Mouse (Mus musculus): ENCODE measurements around the gene Ncf4. TPM values are rescaled to one million over a fixed set of nuclear protein-coding genes. Genes with fewer than 3 reads are reported as not detected.
"Not testable (repeated sequence)": the region's sequence is repeated elsewhere in the genome, so short reads cannot be mapped to it uniquely, and the experiment has no call there.

Ncf4 gene
- polyA plus RNA-seq, 1 experiment from 2014 or later = 0.69 TPM

DNA sequence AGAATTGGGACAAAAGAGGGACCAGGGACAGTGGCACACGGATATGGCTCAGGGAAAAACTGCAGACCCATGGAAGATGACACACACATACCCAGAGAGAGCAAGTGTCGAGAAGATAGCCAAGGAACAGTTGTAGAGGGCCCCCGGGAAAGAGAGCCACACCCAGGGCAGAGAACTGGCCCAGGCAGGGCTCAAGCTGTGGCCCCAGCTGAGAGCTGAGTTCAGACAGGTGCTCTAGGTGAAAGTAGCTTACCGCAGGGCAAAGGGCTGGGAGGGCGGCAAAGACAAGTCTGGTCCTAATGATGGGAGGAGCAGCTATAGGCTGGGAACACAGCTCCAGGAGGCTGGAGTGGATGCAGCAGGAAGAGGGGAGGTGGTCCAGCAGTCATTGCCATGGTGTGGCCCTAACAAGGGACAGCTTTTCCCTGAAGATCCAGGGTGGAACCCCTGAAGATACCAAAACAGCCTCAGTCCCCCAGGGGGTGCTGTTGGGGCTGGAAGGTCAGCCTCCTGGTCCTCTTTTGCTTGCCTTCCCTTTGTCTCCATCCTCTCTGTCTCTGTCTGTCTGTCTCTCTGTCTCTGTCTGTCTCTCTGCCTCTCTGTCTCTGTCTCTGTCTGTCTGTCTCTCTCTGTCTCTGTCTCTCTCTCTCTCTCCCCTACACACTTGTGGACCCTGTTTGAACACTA lies 9.6 kb upstream of the Ncf4 start:
- Histone ChIP-seq H3K4me1 (replicated peaks) (peaks cover 12% of the 10 kb centered on the region), H3K27ac (replicated peaks) (no peak overlapping the region), H3K36me3 (no peaks in the 10 kb centered on the region), H3K9me3 (no peaks in the 10 kb centered on the region), H3K9ac (no peak overlapping the region), H3K4me2 (no peak overlapping the region), H3K4me3 (no peak overlapping the region), H3K27me3 (no peaks in the 10 kb centered on the region)
- 83% methylated on average over 5 of the region's 5 CpGs for WGBS
- ATAC-seq (ENCODE audit: low FRiP score, low read depth) = no peak

DNA sequence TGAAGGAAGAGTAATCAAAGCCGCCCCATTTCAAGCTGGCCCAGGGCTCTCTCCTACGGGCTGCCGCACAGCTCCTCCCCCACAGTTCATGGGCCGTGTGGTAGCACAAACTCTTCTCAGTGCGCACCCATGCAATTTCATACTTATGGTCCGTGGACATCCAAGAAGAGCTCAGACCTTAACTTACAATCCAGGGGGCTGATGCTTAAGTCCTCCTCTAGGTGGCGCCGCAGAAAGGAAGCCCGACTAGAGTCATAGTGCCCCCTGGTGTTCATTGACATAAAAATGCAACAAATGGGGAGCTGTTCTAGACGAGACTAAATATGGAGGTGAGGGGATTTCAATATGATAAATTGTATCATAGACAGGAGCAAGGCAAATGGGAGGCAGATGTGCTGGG lies 5.1 kb upstream of the Ncf4 start:
- no peaks in the 10 kb centered on the region for H3K9me3 ChIP-seq
- no peak overlapping the region for H3K9ac ChIP-seq
- no peak overlapping the region for H3K4me2 ChIP-seq
- H3K27me3 ChIP-seq = no peaks in the 10 kb centered on the region
- WGBS = 26% methylated on average over 10 of the region's 10 CpGs
- H3K4me3 ChIP-seq = no peak overlapping the region
- no peaks in the 10 kb centered on the region for H3K4me1 ChIP-seq (replicated peaks)
- no peak overlapping the region for H3K27ac ChIP-seq (replicated peaks)
- ATAC-seq (ENCODE audit: low FRiP score, low read depth) = no peak
- H3K36me3 ChIP-seq = no peaks in the 10 kb centered on the region

DNA sequence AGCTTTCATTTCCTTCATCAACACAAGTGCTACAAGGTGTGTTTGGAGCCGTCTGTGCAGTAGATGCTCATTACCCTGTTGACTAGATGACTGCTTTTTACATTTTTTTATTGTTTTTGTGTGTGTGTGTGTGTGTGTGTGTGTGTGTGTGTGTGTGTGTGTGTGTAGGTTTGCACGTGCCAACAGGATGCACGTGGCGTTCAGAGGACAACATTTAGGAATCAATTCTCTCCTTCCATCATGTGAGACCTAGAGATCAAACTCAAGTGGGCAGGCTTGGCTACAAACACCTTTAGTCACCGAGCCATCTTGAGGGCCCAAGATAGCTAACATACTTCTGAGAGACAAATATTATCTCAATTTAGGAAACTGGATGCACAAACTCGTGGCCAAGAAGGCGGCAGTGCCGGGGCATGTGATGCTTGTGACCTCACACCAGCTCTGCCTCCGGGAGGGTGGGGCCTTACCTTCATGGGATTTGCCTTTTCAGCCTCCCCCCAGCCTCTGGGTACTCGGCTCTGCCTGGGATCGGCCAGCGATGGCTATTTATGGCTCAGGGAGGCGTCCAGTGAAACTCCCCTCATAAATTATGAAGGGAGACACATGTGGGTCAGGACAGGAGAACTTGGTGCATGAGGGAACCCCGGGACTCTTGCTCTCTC lies 4.5 kb upstream of the Ncf4 start:
- 76% methylated on average over 14 of the region's 14 CpGs for WGBS

DNA sequence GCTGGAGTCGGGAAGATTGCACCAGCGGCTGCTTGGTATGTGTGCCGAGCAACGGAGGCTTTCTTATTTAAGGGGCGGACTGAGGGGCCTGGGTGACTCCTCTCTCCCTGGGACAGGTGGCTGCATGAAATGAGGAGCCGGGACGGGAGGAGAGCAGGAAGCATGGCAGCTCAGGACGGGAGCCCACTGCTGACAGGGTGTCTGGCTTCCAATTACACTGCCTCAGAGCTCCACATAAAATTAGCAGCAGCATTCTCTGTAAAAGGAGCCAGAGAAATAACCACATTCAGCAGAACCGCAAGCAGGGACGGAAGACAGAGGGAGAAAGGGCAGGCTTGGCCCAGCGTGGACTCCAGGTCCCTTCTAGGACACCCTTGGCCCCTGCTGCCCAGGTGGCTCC lies 3.3 kb upstream of the Ncf4 start:
- Histone ChIP-seq H3K4me1 (replicated peaks) (no peaks in the 10 kb centered on the region), H3K27ac (replicated peaks) (no peak overlapping the region), H3K4me3 (no peak overlapping the region), H3K9me3 (no peaks in the 10 kb centered on the region), H3K4me2 (no peak overlapping the region), H3K9ac (no peak overlapping the region), H3K36me3 (no peaks in the 10 kb centered on the region), H3K27me3 (no peaks in the 10 kb centered on the region)
- no peak for ATAC-seq (ENCODE audit: low FRiP score, low read depth)
- 62% methylated on average over 11 of the region's 11 CpGs for WGBS

More for the DNA sequence above, 4.5 kb upstream of the Ncf4 start:
- Histone ChIP-seq H3K4me3 (no peak overlapping the region), H3K27me3 (no peaks in the 10 kb centered on the region), H3K4me2 (no peak overlapping the region), H3K9me3 (no peaks in the 10 kb centered on the region), H3K27ac (replicated peaks) (no peak overlapping the region), H3K9ac (no peak overlapping the region), H3K36me3 (no peaks in the 10 kb centered on the region), H3K4me1 (replicated peaks) (no peaks in the 10 kb centered on the region)
- ATAC-seq (ENCODE audit: low FRiP score, low read depth) = no peak

DNA sequence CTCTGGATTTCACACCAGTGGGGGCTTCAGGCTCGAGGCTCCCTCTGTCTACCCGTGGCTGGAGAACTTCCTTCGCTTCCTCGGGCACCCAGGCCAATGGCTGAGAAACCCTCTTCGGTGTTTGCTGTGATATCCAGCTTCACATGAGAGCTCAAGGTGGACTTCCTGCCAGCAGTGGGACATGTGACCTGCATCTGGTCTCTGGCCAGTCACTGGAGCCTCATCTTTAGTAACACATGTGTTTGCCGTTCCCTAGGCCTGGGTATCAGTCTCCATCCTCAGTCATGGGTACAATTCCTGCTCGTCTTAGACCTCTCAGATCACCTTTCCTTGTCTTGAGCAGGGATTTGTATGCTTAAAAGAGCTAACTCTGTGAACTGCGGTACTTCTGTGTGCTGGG lies 1.5 kb upstream of the Ncf4 start:
- 88% methylated on average over 8 of the region's 8 CpGs for WGBS
- Histone ChIP-seq H3K36me3 (no peaks in the 10 kb centered on the region), H3K9ac (no peak overlapping the region), H3K4me2 (no peak overlapping the region), H3K4me3 (no peak overlapping the region), H3K4me1 (replicated peaks) (no peaks in the 10 kb centered on the region), H3K27ac (replicated peaks) (no peak overlapping the region), H3K27me3 (no peaks in the 10 kb centered on the region), H3K9me3 (no peaks in the 10 kb centered on the region)
- ATAC-seq (ENCODE audit: low FRiP score, low read depth) = no peak

DNA sequence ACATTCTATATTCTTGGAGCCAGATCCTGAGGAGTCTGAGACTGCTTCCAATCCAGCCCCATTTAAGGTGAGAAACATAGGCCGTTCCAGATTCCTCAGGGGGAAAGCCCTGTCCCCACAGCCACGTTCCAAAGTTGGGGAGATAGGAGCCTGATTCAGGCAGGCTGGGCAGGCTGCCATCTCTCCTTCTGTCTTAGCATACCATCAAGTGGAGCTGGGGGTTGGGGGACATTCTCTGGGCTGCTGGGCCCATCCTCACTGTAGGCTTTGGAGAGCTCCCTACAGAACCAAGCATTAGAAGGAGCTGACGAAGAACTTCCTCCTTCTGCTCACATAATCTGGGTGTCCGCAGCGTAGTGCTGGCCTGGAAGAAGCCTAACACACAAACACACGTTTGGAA lies 827 bp upstream of the Ncf4 start:
- no peaks in the 10 kb centered on the region for H3K4me1 ChIP-seq (replicated peaks)
- H3K36me3 ChIP-seq = no peaks in the 10 kb centered on the region
- 69% methylated on average over 6 of the region's 6 CpGs for WGBS
- H3K9me3 ChIP-seq = no peaks in the 10 kb centered on the region
- H3K4me3 ChIP-seq = no peak overlapping the region
- no peaks in the 10 kb centered on the region for H3K27me3 ChIP-seq
- no peak for ATAC-seq (ENCODE audit: low FRiP score, low read depth)
- H3K4me2 ChIP-seq = no peak overlapping the region
- H3K27ac ChIP-seq (replicated peaks) = no peak overlapping the region
- H3K9ac ChIP-seq = no peak overlapping the region

DNA sequence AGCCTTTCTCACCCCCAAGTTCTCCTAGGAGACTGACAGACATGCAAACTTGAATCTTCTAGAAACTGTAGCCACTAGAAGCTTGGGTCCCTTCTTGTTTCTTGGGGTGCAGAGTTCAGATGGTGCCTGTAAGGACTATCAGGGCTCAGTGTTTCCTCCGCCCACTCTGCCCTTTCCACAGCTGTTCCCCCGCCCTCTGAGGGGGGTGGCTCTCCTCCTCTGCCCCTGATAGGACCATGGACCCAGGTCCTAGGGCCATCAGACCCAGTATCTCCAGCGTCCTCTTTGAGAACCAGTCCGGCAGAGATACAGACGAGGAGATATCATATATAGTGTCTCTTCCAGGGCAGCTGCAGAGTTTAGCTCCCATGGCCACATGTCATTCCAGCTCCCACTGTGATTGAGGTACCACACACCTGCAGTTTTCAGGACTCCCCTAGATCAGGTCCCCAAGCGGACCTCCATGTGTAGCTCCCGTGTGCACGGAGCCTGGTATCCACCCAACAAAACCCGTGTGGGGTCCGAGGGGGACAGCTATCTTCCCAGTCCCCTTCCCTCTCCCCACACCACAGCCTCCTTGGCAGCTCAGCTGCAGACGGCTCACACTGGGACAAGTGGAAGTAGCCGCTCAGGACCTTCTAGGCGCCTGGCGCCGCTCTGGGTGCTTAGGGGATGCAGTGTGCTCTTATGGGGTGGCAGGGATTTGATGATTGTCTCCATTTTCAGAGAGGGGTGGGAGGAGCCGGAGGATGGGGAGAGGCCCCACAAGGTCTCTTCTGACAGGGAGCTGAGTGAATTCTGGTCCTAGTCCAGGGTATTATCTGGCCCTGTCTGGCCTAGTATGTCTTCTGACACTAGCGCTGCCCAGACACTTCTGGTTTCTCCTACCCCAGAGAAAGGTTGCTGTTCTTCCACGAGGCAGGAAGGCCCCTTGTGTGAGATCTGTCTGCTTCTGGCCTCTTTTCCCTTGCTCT lies 1.8 kb downstream of the Ncf4 start:
- no peaks in the 10 kb centered on the region for H3K4me1 ChIP-seq (replicated peaks)
- H3K36me3 ChIP-seq = no peaks in the 10 kb centered on the region
- ATAC-seq (ENCODE audit: low FRiP score, low read depth) = no peak
- 82% methylated on average over 18 of the region's 18 CpGs for WGBS
- no peak overlapping the region for H3K4me2 ChIP-seq
- H3K9me3 ChIP-seq = no peaks in the 10 kb centered on the region
- no peak overlapping the region for H3K27ac ChIP-seq (replicated peaks)
- no peak overlapping the region for H3K9ac ChIP-seq
- no peak overlapping the region for H3K4me3 ChIP-seq
- H3K27me3 ChIP-seq = no peaks in the 10 kb centered on the region

DNA sequence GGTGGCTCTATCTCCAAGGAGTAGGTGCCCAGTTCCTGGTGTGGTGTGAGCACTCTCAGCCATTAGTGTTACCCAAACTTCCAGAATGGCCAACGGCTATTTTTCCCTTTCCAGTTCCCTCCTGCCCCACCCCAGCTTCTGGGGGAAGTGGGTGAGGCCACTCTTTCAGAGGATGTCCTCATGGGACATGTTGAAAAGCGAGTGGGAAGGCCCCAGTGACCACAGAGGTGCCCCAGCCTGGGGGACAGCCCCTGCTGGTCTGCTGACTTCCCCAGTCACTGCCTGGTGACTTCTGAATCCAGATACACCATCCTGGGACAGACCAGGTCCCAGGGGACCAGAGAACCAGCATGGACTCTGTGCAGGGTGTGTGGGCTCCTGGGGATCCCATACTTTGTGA lies 3.1 kb downstream of the Ncf4 start:
- H3K9me3 ChIP-seq = no peaks in the 10 kb centered on the region
- no peak overlapping the region for H3K9ac ChIP-seq
- H3K27ac ChIP-seq (replicated peaks) = no peak overlapping the region
- H3K4me2 ChIP-seq = no peak overlapping the region
- WGBS = 67% methylated on average over 2 of the region's 2 CpGs
- H3K4me1 ChIP-seq (replicated peaks) = no peaks in the 10 kb centered on the region
- no peaks in the 10 kb centered on the region for H3K27me3 ChIP-seq
- no peak overlapping the region for H3K4me3 ChIP-seq
- H3K36me3 ChIP-seq = no peaks in the 10 kb centered on the region
- ATAC-seq (ENCODE audit: low FRiP score, low read depth) = no peak

DNA sequence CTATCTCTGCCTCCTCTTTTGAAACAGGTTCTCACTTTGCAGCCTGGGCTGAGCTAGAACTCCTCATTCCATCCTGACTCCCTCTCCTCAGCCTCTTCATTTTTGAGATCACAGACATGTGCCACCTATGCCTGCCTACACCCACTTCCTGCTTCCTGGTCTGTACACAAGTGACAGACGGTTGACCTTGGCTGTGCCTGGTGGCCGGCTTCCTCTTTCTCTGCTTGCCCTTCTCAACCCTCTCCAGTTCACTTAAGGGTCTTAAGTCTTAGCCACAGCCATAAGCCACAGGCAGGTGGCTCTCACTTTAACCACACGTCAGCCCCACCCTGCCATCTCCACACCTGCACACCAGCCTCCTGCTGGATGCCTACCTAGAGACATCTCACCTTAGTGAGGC lies 3.8 kb downstream of the Ncf4 start:
- Histone ChIP-seq H3K27ac (replicated peaks) (no peak overlapping the region), H3K9me3 (no peaks in the 10 kb centered on the region), H3K36me3 (no peaks in the 10 kb centered on the region), H3K27me3 (no peaks in the 10 kb centered on the region), H3K9ac (no peak overlapping the region), H3K4me1 (replicated peaks) (no peaks in the 10 kb centered on the region), H3K4me3 (no peak overlapping the region), H3K4me2 (no peak overlapping the region)
- no peak for ATAC-seq (ENCODE audit: low FRiP score, low read depth)
- 76% methylated on average over 3 of the region's 3 CpGs for WGBS

DNA sequence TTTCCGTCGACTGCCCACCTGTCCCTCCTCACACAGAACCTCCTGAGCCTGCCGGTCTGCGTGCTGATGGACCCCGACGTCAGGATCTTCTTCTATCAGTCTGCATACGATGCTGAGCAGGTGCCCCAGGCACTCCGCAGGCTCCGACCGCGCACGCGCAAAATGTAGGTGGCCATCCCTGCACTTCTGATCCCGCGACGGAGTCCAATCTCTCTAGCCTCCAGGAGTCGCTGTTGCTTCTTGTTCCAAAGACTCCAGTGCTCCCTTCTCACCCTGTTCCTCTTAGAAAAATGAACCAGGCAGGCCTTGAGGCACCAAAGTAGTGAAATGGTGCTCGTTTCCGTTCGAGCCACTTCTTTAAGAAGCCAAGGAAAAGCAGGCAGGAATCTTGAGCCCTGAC lies 10.2 kb downstream of the Ncf4 start:
- 0 out of 2 replicates have a peak, but pooled peaks have one; percentile 52 for ATAC-seq (ENCODE audit: low FRiP score, low read depth)
- Histone ChIP-seq H3K4me3 (no peak overlapping the region), H3K36me3 (no peaks in the 10 kb centered on the region), H3K27me3 (peaks cover 5% of the 10 kb centered on the region; the same call in 1 of the 2 replicates), H3K9ac (no peak overlapping the region), H3K4me1 (replicated peaks) (no peaks in the 10 kb centered on the region), H3K4me2 (peak overlapping the region; percentile 5; the same call in 1 of the 2 replicates), H3K9me3 (no peaks in the 10 kb centered on the region), H3K27ac (replicated peaks) (no peak overlapping the region)
- WGBS = 27% methylated on average over 20 of the region's 20 CpGs

DNA sequence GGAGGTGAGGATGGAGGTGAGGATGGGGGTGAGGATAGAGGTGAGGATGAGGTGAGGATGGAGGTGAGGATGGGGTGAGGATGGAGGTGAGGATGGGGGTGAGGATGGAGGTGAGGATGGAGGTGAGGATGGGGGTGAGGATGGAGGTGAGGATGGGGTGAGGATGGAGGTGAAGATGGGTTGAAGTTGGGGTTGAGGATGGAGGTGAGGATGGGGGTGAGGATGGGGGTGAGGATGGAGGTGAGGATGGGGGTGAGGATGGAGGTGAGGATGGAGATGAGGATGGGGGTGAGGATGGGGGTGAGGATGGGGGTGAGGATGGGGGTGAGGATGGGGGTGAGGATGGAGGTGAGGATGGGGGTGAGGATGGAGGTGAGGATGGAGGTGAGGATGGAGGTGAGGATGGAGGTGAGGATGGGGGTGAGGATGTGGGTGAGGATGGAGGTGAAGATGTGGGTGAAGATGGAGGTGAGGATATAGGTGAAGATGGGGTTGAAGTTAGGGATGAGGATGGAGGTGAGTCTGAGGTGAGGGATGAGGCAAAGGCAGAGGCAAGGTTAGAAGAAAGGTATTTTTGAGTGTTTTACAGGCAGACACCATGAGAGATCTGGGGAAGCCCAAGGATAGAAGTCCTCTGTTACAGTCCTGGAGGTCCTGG lies 12.1 kb downstream of the Ncf4 start:
- H3K4me3 ChIP-seq; H3K4me1 ChIP-seq (replicated peaks); H3K9ac ChIP-seq; H3K9me3 ChIP-seq; H3K36me3 ChIP-seq; ATAC-seq (ENCODE audit: low FRiP score, low read depth); H3K27me3 ChIP-seq; H3K27ac ChIP-seq (replicated peaks); H3K4me2 ChIP-seq: not testable (repeated sequence)
